Mouse (Mus musculus): ENCODE results near the gene Slc22a18. TPM values are rescaled to one million over a fixed set of nuclear protein-coding genes. Genes with fewer than 3 reads are reported as not detected.

Gene Slc22a18
- polyA plus RNA-seq, 1 experiment from 2014 or later, result 11.7 TPM

GRCm38 (mm10) chr7:143489735-143490134 lies 16.2 kb downstream of the Slc22a18 start:
- Histone ChIP-seq H3K36me3 (no peaks in the 10 kb centered on the region), H3K9me3 (no peaks in the 10 kb centered on the region), H3K9ac (no peak overlapping the region), H3K4me3 (replicated peaks) (no peak overlapping the region), H3K27me3 (replicated peaks) (no peaks in the 10 kb centered on the region), H3K27ac (no peak overlapping the region), H3K4me2 (no peak overlapping the region), H3K4me1 (no peaks in the 10 kb centered on the region)
- ATAC-seq (ENCODE audit: insufficient read depth, low FRiP score, low read depth), result no peak
- WGBS, result 86% methylated on average over 6 of the region's 6 CpGs

- WGBS, result 70% methylated on average over 6 of the region's 6 CpGs
- ATAC-seq (ENCODE audit: insufficient read depth, low FRiP score, low read depth), result no peak
- Histone ChIP-seq H3K27me3 (replicated peaks) (no peaks in the 10 kb centered on the region), H3K9me3 (no peaks in the 10 kb centered on the region), H3K4me2 (no peak overlapping the region), H3K4me1 (no peaks in the 10 kb centered on the region), H3K36me3 (no peaks in the 10 kb centered on the region), H3K27ac (no peak overlapping the region), H3K4me3 (replicated peaks) (no peak overlapping the region), H3K9ac (no peak overlapping the region)
Observed at GRCm38 (mm10) chr7:143493616-143494126, 20.1 kb downstream of the Slc22a18 start.

GRCm38 (mm10) chr7:143495104-143495961 lies 21.8 kb downstream of the Slc22a18 start:
- ATAC-seq (ENCODE audit: insufficient read depth, low FRiP score, low read depth), result no peak
- Histone ChIP-seq H3K36me3 (no peaks in the 10 kb centered on the region), H3K4me2 (no peak overlapping the region), H3K27me3 (replicated peaks) (0 out of 2 replicates have a peak, but pooled peaks cover 1% of the 10 kb centered on the region), H3K4me3 (replicated peaks) (no peak overlapping the region), H3K9ac (no peak overlapping the region), H3K9me3 (no peaks in the 10 kb centered on the region), H3K4me1 (no peaks in the 10 kb centered on the region), H3K27ac (no peak overlapping the region)
- WGBS, result 59% methylated on average over 8 of the region's 8 CpGs

- Histone ChIP-seq H3K4me3 (replicated peaks) (no peak overlapping the region), H3K27me3 (replicated peaks) (peaks cover 30% of the 10 kb centered on the region)
- ATAC-seq (ENCODE audit: insufficient read depth, low FRiP score, low read depth), result no peak
Observed at GRCm38 (mm10) chr7:143498584-143498983, 25.0 kb downstream of the Slc22a18 start.

GRCm38 (mm10) chr7:143500912-143501311 lies 27.4 kb downstream of the Slc22a18 start:
- Histone ChIP-seq H3K27me3 (replicated peaks) (peaks cover 30% of the 10 kb centered on the region), H3K4me2 (no peak overlapping the region), H3K9ac (no peak overlapping the region), H3K27ac (no peak overlapping the region), H3K36me3 (no peaks in the 10 kb centered on the region), H3K9me3 (no peaks in the 10 kb centered on the region), H3K4me1 (peaks cover 7% of the 10 kb centered on the region; the same call in 1 of the 2 replicates), H3K4me3 (replicated peaks) (no peak overlapping the region)
- 46% methylated on average over 2 of the region's 2 CpGs for WGBS
- ATAC-seq (ENCODE audit: insufficient read depth, low FRiP score, low read depth), result no peak

More at GRCm38 (mm10) chr7:143498584-143498983, 25.0 kb downstream of the Slc22a18 start:
- Histone ChIP-seq H3K4me1 (peaks cover 7% of the 10 kb centered on the region; the same call in 1 of the 2 replicates), H3K9ac (no peak overlapping the region), H3K9me3 (no peaks in the 10 kb centered on the region), H3K4me2 (no peak overlapping the region), H3K36me3 (no peaks in the 10 kb centered on the region), H3K27ac (no peak overlapping the region)
- WGBS, result 84% methylated on average over 4 of the region's 4 CpGs

- 3% methylated on average over 55 of the region's 55 CpGs for WGBS
Observed at GRCm38 (mm10) chr7:143501643-143502417, 28.3 kb downstream of the Slc22a18 start.

GRCm38 (mm10) chr7:143502418-143503200 lies 29.1 kb downstream of the Slc22a18 start, which contains the start of gene Phlda2:
Gene Phlda2 (minus strand): TSS chr7:143503150.
- WGBS, result 2% methylated on average over 51 of the region's 51 CpGs
- Histone ChIP-seq H3K9me3 (no peaks in the 10 kb centered on the region), H3K4me2 (peak within 1 kb of the TSS; percentile 79), H3K4me1 (peaks cover 7% of the 10 kb centered on the region; the same call in 1 of the 2 replicates), H3K4me3 (replicated peaks) (peak within 1 kb of the TSS; percentile 42), H3K36me3 (no peaks in the 10 kb centered on the region), H3K27ac (no peak within 1 kb of the TSS), H3K27me3 (replicated peaks) (peaks cover 30% of the 10 kb centered on the region), H3K9ac (peak within 1 kb of the TSS; percentile 17; the same call in 1 of the 2 replicates)
- ATAC-seq (ENCODE audit: insufficient read depth, low FRiP score, low read depth), result peak; percentile 32; the same call in 1 of the 2 replicates

More at GRCm38 (mm10) chr7:143501643-143502417, 28.3 kb downstream of the Slc22a18 start:
- Histone ChIP-seq H3K4me1 (peaks cover 7% of the 10 kb centered on the region; the same call in 1 of the 2 replicates), H3K9me3 (no peaks in the 10 kb centered on the region), H3K27me3 (replicated peaks) (peaks cover 30% of the 10 kb centered on the region), H3K27ac (no peak overlapping the region), H3K9ac (peak overlapping the region; percentile 17; the same call in 1 of the 2 replicates), H3K36me3 (no peaks in the 10 kb centered on the region), H3K4me3 (replicated peaks) (peak overlapping the region; percentile 42), H3K4me2 (peak overlapping the region; percentile 79)
- no peak for ATAC-seq (ENCODE audit: insufficient read depth, low FRiP score, low read depth)

DNA sequence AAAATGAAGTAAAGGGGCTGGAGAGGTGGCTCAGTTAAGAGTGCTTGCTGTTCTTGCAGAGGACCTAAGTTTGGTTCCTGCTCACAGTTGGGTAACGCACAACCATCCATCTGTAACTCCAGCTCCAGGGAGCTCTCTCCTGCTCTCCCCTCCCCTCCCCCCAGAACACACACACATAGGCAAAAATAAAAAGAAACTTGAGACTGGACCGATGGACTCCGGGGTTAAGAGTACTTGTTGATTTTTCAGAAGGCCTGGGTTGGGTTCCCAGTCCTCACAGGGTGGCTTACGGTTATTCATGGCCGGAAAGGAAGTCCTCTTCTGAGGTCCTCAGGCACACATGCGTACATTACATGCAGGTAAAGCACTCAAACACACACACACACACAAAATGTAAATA lies 30.4 kb downstream of the Slc22a18 start:
- no peaks in the 10 kb centered on the region for H3K9me3 ChIP-seq
- H3K4me1 ChIP-seq, result peaks cover 7% of the 10 kb centered on the region; the same call in 1 of the 2 replicates
- H3K4me3 ChIP-seq (replicated peaks), result no peak overlapping the region
- H3K4me2 ChIP-seq, result no peak overlapping the region
- H3K27me3 ChIP-seq (replicated peaks), result peaks cover 30% of the 10 kb centered on the region
- no peak overlapping the region for H3K9ac ChIP-seq
- no peak for ATAC-seq (ENCODE audit: insufficient read depth, low FRiP score, low read depth)
- no peaks in the 10 kb centered on the region for H3K36me3 ChIP-seq
- 79% methylated on average over 6 of the region's 6 CpGs for WGBS
- H3K27ac ChIP-seq, result no peak overlapping the region

DNA sequence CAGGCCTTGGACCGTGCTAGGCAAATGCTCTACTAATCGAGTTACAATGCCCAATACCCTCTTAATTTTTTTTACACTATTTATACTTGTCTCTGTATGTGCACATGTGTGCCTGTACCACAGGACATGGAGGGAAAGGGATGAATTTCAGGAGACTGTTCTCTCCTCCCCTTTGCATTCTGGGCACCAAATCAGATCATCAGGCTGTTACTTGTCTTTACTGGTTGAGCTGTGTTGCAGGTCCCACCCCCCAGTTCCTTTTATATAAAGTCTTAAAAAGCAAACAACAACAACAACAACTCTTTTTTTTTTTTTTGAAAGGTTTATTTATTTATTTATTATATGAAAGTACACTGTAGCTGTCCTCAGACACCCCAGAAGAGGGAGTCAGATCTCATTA lies 31.9 kb downstream of the Slc22a18 start:
- whole genome bisulfite sequencing, result 90% methylated on average over 2 of the region's 2 CpGs

GRCm38 (mm10) chr7:143505823-143506222 lies 32.3 kb downstream of the Slc22a18 start:
- H3K9ac ChIP-seq, result no peak overlapping the region
- H3K27me3 ChIP-seq (replicated peaks), result peaks cover 24% of the 10 kb centered on the region; the same call in 1 of the 2 replicates
- peaks cover 7% of the 10 kb centered on the region; the same call in 1 of the 2 replicates for H3K4me1 ChIP-seq
- no peak for ATAC-seq (ENCODE audit: insufficient read depth, low FRiP score, low read depth)
- H3K27ac ChIP-seq, result no peak overlapping the region
- H3K9me3 ChIP-seq, result no peaks in the 10 kb centered on the region
- H3K36me3 ChIP-seq, result no peaks in the 10 kb centered on the region
- no peak overlapping the region for H3K4me2 ChIP-seq
- WGBS, result 26% methylated on average over 11 of the region's 11 CpGs
- no peak overlapping the region for H3K4me3 ChIP-seq (replicated peaks)

More for the DNA sequence above, 31.9 kb downstream of the Slc22a18 start:
- no peak overlapping the region for H3K9ac ChIP-seq
- no peak for ATAC-seq (ENCODE audit: insufficient read depth, low FRiP score, low read depth)
- no peak overlapping the region for H3K4me2 ChIP-seq
- peaks cover 28% of the 10 kb centered on the region for H3K27me3 ChIP-seq (replicated peaks)
- H3K9me3 ChIP-seq, result no peaks in the 10 kb centered on the region
- no peak overlapping the region for H3K27ac ChIP-seq
- H3K36me3 ChIP-seq, result no peaks in the 10 kb centered on the region
- no peak overlapping the region for H3K4me3 ChIP-seq (replicated peaks)
- H3K4me1 ChIP-seq, result peaks cover 7% of the 10 kb centered on the region; the same call in 1 of the 2 replicates

GRCm38 (mm10) chr7:143506271-143506670 lies 32.7 kb downstream of the Slc22a18 start:
- Histone ChIP-seq H3K4me1 (peaks cover 7% of the 10 kb centered on the region; the same call in 1 of the 2 replicates), H3K4me2 (no peak overlapping the region), H3K36me3 (no peaks in the 10 kb centered on the region), H3K27ac (no peak overlapping the region), H3K9me3 (no peaks in the 10 kb centered on the region), H3K9ac (no peak overlapping the region), H3K4me3 (replicated peaks) (no peak overlapping the region), H3K27me3 (replicated peaks) (0 out of 2 replicates have a peak, but pooled peaks cover 21% of the 10 kb centered on the region)
- ATAC-seq (ENCODE audit: insufficient read depth, low FRiP score, low read depth), result no peak
- WGBS, result 70% methylated on average over 7 of the region's 7 CpGs

All from stomach, embryonic 15.5 days (tissue).